Mouse (Mus musculus) urinary bladder, postnatal 14 days (tissue): ENCODE data around the gene Ryr2.
"Not testable (repeated sequence)": the region's sequence is repeated elsewhere in the genome, so short reads cannot be mapped to it uniquely, and the experiment has no call there.

Experiments used
- DNase-seq: peaks from one replicate; pipeline ENCODE4 v3.0.0; 2021; ENCODE audit warnings: low spot score

Ryr2 gene

GRCm38 (mm10) chr13:11879037-11879436, 227.7 kb downstream of the Ryr2 start:
- no peak for DNase-seq

GRCm38 (mm10) chr13:11874852-11875251, 231.9 kb downstream of the Ryr2 start:
- no peak for DNase-seq

GRCm38 (mm10) chr13:11869971-11870370, 236.8 kb downstream of the Ryr2 start:
- DNase-seq, result no peak

- DNase-seq, result no peak
Observed at GRCm38 (mm10) chr13:11869486-11869885, 237.3 kb downstream of the Ryr2 start.

- no peak for DNase-seq
Observed at GRCm38 (mm10) chr13:11868979-11869378, 237.8 kb downstream of the Ryr2 start.

GRCm38 (mm10) chr13:11868056-11868455, 238.7 kb downstream of the Ryr2 start:
- no peak for DNase-seq

GRCm38 (mm10) chr13:11865261-11865660, 241.5 kb downstream of the Ryr2 start:
- DNase-seq, result no peak

GRCm38 (mm10) chr13:11851691-11852090, 255.1 kb downstream of the Ryr2 start:
- DNase-seq, result no peak

- DNase-seq, result no peak
Observed at GRCm38 (mm10) chr13:11843889-11844288, 262.9 kb downstream of the Ryr2 start.

GRCm38 (mm10) chr13:11837870-11838269, 268.9 kb downstream of the Ryr2 start:
- no peak for DNase-seq

- DNase-seq, result no peak
Observed at GRCm38 (mm10) chr13:11837152-11837551, 269.6 kb downstream of the Ryr2 start.

GRCm38 (mm10) chr13:11836304-11837078, 270.3 kb downstream of the Ryr2 start:
- no peak for DNase-seq

- no peak for DNase-seq
Observed at GRCm38 (mm10) chr13:11831210-11831609, 275.5 kb downstream of the Ryr2 start.

- DNase-seq, result no peak
Observed at GRCm38 (mm10) chr13:11825563-11826226, 281.1 kb downstream of the Ryr2 start.

GRCm38 (mm10) chr13:11818723-11819122, 288.0 kb downstream of the Ryr2 start:
- DNase-seq, result no peak

- DNase-seq, result not testable (repeated sequence)
Observed at GRCm38 (mm10) chr13:11809365-11809764, 297.4 kb downstream of the Ryr2 start.

GRCm38 (mm10) chr13:11792536-11792935, 314.2 kb downstream of the Ryr2 start:
- DNase-seq, result no peak

- DNase-seq, result no peak
Observed at GRCm38 (mm10) chr13:11790536-11790935, 316.2 kb downstream of the Ryr2 start.

- no peak for DNase-seq
Observed at GRCm38 (mm10) chr13:11782411-11783155, 324.2 kb downstream of the Ryr2 start.

- DNase-seq, result no peak
Observed at GRCm38 (mm10) chr13:11781065-11781464, 325.7 kb downstream of the Ryr2 start.

GRCm38 (mm10) chr13:11777726-11778125, 329.0 kb downstream of the Ryr2 start:
- no peak for DNase-seq

- no peak for DNase-seq
Observed at GRCm38 (mm10) chr13:11772173-11772572, 334.6 kb downstream of the Ryr2 start.

GRCm38 (mm10) chr13:11766899-11767298, 339.8 kb downstream of the Ryr2 start:
- DNase-seq, result no peak
